Comparison of ENCODE assay signal across 10 mouse cellular contexts in the genomic region with DNA sequence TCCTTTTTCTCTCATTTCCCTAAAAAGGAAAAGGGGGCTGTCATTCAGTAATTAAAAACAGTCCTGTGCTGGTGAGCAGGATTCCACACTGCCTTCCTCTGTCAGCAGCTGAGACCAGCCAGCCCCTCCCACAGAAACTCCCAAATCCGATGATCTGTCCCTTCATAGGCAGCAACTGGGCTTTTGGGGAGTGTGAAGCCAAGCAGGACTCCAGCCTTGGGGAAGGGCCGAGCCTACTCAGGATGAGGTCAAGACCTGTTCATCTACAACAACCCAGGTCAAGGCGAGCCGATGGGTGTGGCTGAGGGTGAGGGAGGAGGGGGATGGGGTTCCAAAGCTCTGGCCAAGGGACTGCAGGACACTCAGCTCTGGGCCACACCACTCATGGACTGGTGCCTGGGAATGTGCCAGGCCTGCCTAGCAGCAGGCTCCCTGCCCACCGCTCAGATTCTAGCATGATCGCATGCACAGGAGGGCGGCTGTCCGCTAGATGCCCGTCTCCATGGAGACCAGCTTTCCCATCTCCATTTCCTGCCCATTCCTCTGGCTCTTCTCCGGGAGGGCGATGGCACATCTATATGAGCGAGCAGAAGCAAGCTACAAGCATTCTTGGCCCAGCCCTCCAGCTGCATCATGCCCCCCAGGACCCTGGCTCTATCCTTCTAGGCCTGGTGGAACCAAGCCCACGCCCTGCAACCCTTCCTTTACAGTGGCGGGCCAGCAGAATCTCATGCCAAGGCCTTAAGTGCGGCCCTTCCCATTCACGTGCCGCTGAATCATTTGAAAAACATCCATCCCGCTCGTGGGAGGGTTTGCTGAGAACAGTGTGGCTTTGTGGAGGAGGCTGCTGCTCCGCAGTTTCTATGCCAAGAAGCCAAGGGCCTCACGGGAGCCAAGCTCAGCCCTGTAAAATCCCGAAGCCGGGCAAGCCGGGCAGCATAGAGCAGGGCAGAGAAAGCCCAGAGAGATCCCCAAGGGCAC. TPM values are rescaled to one million over a fixed set of nuclear protein-coding genes. Genes with fewer than 3 reads are reported as not detected.
DNase-seq lines count a peak whose midpoint lies in the region; ATAC-seq lines count a peak whose summit lies in the region.
"Had no signal": no experiment of that assay in that cellular context is flagged by ENCODE, and none has a peak within 500 bp of the region (broad histone marks: within the 10 kb centered on the region; RNA-seq: fewer than 3 reads in every experiment).

No protein-coding gene starts in this region.

- no peak overlapping the region for H3K9ac ChIP-seq in liver, embryonic 12.5 days
- H3K9ac ChIP-seq in liver, embryonic 11.5 days (ENCODE audit: low read depth, low read length) = no peak overlapping the region
- no peak overlapping the region for H3K9ac ChIP-seq in intestine, embryonic 14.5 days (ENCODE audit: low read length)
- no peak overlapping the region for H3K9ac ChIP-seq in neural tube, embryonic 14.5 days (replicated peaks; ENCODE audit: low read depth, low read length)
- H3K9ac ChIP-seq: liver, embryonic 14.5 days had no signal

- H3K4me3 ChIP-seq in liver, embryonic 12.5 days = no peak overlapping the region
- no peak overlapping the region for H3K4me3 ChIP-seq in liver, embryonic 11.5 days (ENCODE audit: low read depth, low read length)
- H3K4me3 ChIP-seq in intestine, embryonic 14.5 days (ENCODE audit: low read depth, low read length) = no peak overlapping the region
- no peak overlapping the region for H3K4me3 ChIP-seq in neural tube, embryonic 14.5 days (ENCODE audit: low read depth, low read length)

- H3K27ac ChIP-seq in liver, embryonic 12.5 days = no peak overlapping the region
- no peak overlapping the region for H3K27ac ChIP-seq in liver, embryonic 11.5 days (ENCODE audit: low read depth, low read length)
- peak overlapping the region; percentile 17; the same call in 1 of the 2 replicates for H3K27ac ChIP-seq in intestine, embryonic 14.5 days (ENCODE audit: low read depth)
- peak overlapping the region; percentile 75 for H3K27ac ChIP-seq in neural tube, embryonic 14.5 days (ENCODE audit: low read depth, low read length)
- H3K27ac ChIP-seq: liver, embryonic 14.5 days had no signal

- WGBS in liver, embryonic 12.5 days (ENCODE audit: insufficient replicate concordance) = 74% methylated on average over 24 of the region's 24 CpGs
- WGBS in liver, embryonic 11.5 days = 79% methylated on average over 24 of the region's 24 CpGs
- WGBS in intestine, embryonic 14.5 days = 70% methylated on average over 24 of the region's 24 CpGs
- 56% methylated on average over 24 of the region's 24 CpGs for WGBS in neural tube, embryonic 14.5 days

- H3K36me3 ChIP-seq in liver, embryonic 12.5 days = no peaks in the 10 kb centered on the region
- no peaks in the 10 kb centered on the region; the same call in 1 of the 2 replicates for H3K36me3 ChIP-seq in liver, embryonic 11.5 days (ENCODE audit: control insufficient read depth, insufficient read depth, low read length)
- no peaks in the 10 kb centered on the region for H3K36me3 ChIP-seq in intestine, embryonic 14.5 days (ENCODE audit: control insufficient read depth, insufficient read depth, low read length)
- H3K36me3 ChIP-seq in neural tube, embryonic 14.5 days (ENCODE audit: control insufficient read depth, insufficient read depth, low read length) = no peaks in the 10 kb centered on the region

- H3K9me3 ChIP-seq in liver, embryonic 12.5 days (replicated peaks) = no peaks in the 10 kb centered on the region
- H3K9me3 ChIP-seq in liver, embryonic 11.5 days (ENCODE audit: control insufficient read depth, low read length) = no peaks in the 10 kb centered on the region
- H3K9me3 ChIP-seq in intestine, embryonic 14.5 days (ENCODE audit: control insufficient read depth, low read length) = no peaks in the 10 kb centered on the region
- no peaks in the 10 kb centered on the region for H3K9me3 ChIP-seq in neural tube, embryonic 14.5 days (ENCODE audit: control insufficient read depth, low read length)

- peaks cover 13% of the 10 kb centered on the region; the same call in 1 of the 2 replicates for H3K4me1 ChIP-seq in liver, embryonic 12.5 days
- H3K4me1 ChIP-seq in liver, embryonic 11.5 days (replicated peaks; ENCODE audit: control insufficient read depth, insufficient read depth, low read length) = peaks cover 3% of the 10 kb centered on the region
- peaks cover 8% of the 10 kb centered on the region; the same call in 1 of the 2 replicates for H3K4me1 ChIP-seq in intestine, embryonic 14.5 days (replicated peaks; ENCODE audit: control insufficient read depth, insufficient read depth, low read length)
- H3K4me1 ChIP-seq in neural tube, embryonic 14.5 days (ENCODE audit: control insufficient read depth, insufficient read depth, low read length) = peaks cover 21% of the 10 kb centered on the region; the same call in 1 of the 2 replicates

- no peak overlapping the region for H3K4me2 ChIP-seq in liver, embryonic 12.5 days
- H3K4me2 ChIP-seq in liver, embryonic 11.5 days = no peak overlapping the region
- no peak overlapping the region for H3K4me2 ChIP-seq in intestine, embryonic 14.5 days (ENCODE audit: low read length)
- no peak overlapping the region for H3K4me2 ChIP-seq in neural tube, embryonic 14.5 days (ENCODE audit: low read depth, low read length)

- H3K27me3 ChIP-seq in liver, embryonic 12.5 days (replicated peaks) = no peaks in the 10 kb centered on the region
- H3K27me3 ChIP-seq in liver, embryonic 11.5 days (replicated peaks; ENCODE audit: control insufficient read depth, insufficient read depth, low read length) = no peaks in the 10 kb centered on the region
- H3K27me3 ChIP-seq in intestine, embryonic 14.5 days (replicated peaks; ENCODE audit: control insufficient read depth, insufficient read depth, low read length) = no peaks in the 10 kb centered on the region
- H3K27me3 ChIP-seq in neural tube, embryonic 14.5 days (ENCODE audit: control insufficient read depth, insufficient read depth, low read length) = no peaks in the 10 kb centered on the region

- no peak for DNase-seq in liver, embryonic 11.5 days (ENCODE audit: low spot score)
- peak; percentile 60 for DNase-seq in embryo, embryonic 10 days (ENCODE audit: low spot score)
- DNase-seq in gastrocnemius, postnatal 14 days = peak; percentile 81
- DNase-seq in intestine, embryonic 14.5 days (ENCODE audit: low spot score) = no peak
- DNase-seq in left cerebral cortex, postnatal 14 days (ENCODE audit: low spot score in 2 of 2) = peak; percentile 82 to 95

- ATAC-seq in liver, embryonic 12.5 days = peak; percentile 30; the same call in 1 of the 2 replicates
- no peak for ATAC-seq in liver, embryonic 11.5 days (replicated peaks; ENCODE audit: low FRiP score)
- no peak for ATAC-seq in intestine, embryonic 14.5 days (replicated peaks; ENCODE audit: low FRiP score, low TSS enrichment, low read depth)
- ATAC-seq in neural tube, embryonic 14.5 days (ENCODE audit: low read depth) = peak; percentile 78
- ATAC-seq in erythroid progenitor cell, adult 5-6 weeks (replicated peaks; ENCODE audit: low FRiP score, poor library complexity, severe bottlenecking) = no peak

- intact Hi-C loops in gastrocnemius, postnatal 14 days (cut with DNase I; ENCODE audit: low total_unique reads) = no loop called here
- intact Hi-C loops in left cerebral cortex, postnatal 14 days (cut with DNase I) = no loop called here

RNA-seq across cellular contexts. Expression of gene Cep295nl, which starts 15.0 kb away (rescaled TPM):
- 0.08 and 0.11 TPM in 2 replicates for polyA plus RNA-seq in liver, embryonic 12.5 days (2016; fragmentation: Nextera tagmentation; extraction: Ambion mirVana)
- 0.14 TPM in 1 of 2 replicates, not detected in the other for polyA plus RNA-seq in liver, embryonic 11.5 days (2014; fragmentation: Nextera tagmentation; extraction: Ambion mirVana)
- 1 to 10 TPM; 1.3 TPM for total RNA-seq in gastrocnemius, postnatal 14 days (2021)
- 0.61 and 0.69 TPM in 2 replicates for polyA plus RNA-seq in intestine, embryonic 14.5 days (2014; fragmentation: Nextera tagmentation; extraction: Ambion mirVana)
- 1 to 10 TPM; 1.2 to 1.3 TPM for total RNA-seq in left cerebral cortex, postnatal 14 days (2021)
- 0.31 TPM in 1 of 2 replicates, not detected in the other for polyA plus RNA-seq in neural tube, embryonic 14.5 days (2014; fragmentation: Nextera tagmentation; extraction: Ambion mirVana)
- not detected in 2 replicates for total RNA-seq in erythroid progenitor cell, adult 5-6 weeks (2015; ENCODE audit: low replicate concordance)
- total RNA-seq in erythroid progenitor cell, adult 5-6 weeks (2017; ENCODE audit: low replicate concordance) = not detected in 2 replicates
- total RNA-seq: CH12.LX had no signal

RNA-seq across cellular contexts. Expression of gene Timp2, which starts 28.3 kb away (rescaled TPM):
- 8.7 and 9.9 TPM in 2 replicates for polyA plus RNA-seq in liver, embryonic 12.5 days (2016; fragmentation: Nextera tagmentation; extraction: Ambion mirVana)
- polyA plus RNA-seq in liver, embryonic 11.5 days (2014; fragmentation: Nextera tagmentation; extraction: Ambion mirVana) = 17.8 and 18.1 TPM in 2 replicates
- total RNA-seq in gastrocnemius, postnatal 14 days (2021) = 100 to 1,000 TPM; 119 to 133 TPM
- polyA plus RNA-seq in intestine, embryonic 14.5 days (2014; fragmentation: Nextera tagmentation; extraction: Ambion mirVana) = 80.9 and 83.9 TPM in 2 replicates
- total RNA-seq in left cerebral cortex, postnatal 14 days (2021) = 100 to 1,000 TPM; 287 to 330 TPM
- 91.4 and 94.6 TPM in 2 replicates for polyA plus RNA-seq in neural tube, embryonic 14.5 days (2014; fragmentation: Nextera tagmentation; extraction: Ambion mirVana)
- 11.3 and 14.1 TPM in 2 replicates for total RNA-seq in erythroid progenitor cell, adult 5-6 weeks (2015; ENCODE audit: low replicate concordance)
- total RNA-seq in erythroid progenitor cell, adult 5-6 weeks (2017; ENCODE audit: low replicate concordance) = 9.0 and 16.9 TPM in 2 replicates

RNA-seq across cellular contexts. Expression of gene Usp36, which starts 37.2 kb away (rescaled TPM):
- 12.5 and 14.3 TPM in 2 replicates for polyA plus RNA-seq in liver, embryonic 12.5 days (2016; fragmentation: Nextera tagmentation; extraction: Ambion mirVana)
- 19.2 and 20.8 TPM in 2 replicates for polyA plus RNA-seq in liver, embryonic 11.5 days (2014; fragmentation: Nextera tagmentation; extraction: Ambion mirVana)
- 1 to 10 TPM; 9.8 TPM for total RNA-seq in gastrocnemius, postnatal 14 days (2021)
- polyA plus RNA-seq in intestine, embryonic 14.5 days (2014; fragmentation: Nextera tagmentation; extraction: Ambion mirVana) = 18.1 and 18.8 TPM in 2 replicates
- 10 to 100 TPM; 24.8 to 26.3 TPM for total RNA-seq in left cerebral cortex, postnatal 14 days (2021)
- 14.5 and 15.2 TPM in 2 replicates for polyA plus RNA-seq in neural tube, embryonic 14.5 days (2014; fragmentation: Nextera tagmentation; extraction: Ambion mirVana)
- total RNA-seq in erythroid progenitor cell, adult 5-6 weeks (2015; ENCODE audit: low replicate concordance) = 1.4 and 2.9 TPM in 2 replicates
- total RNA-seq in erythroid progenitor cell, adult 5-6 weeks (2017; ENCODE audit: low replicate concordance) = 0.90 and 0.91 TPM in 2 replicates

Comparison
In these comparisons a context has a peak if more than half of its experiments do, and no peak if none do; other contexts are left out.
1. ATAC-seq: peak in liver, embryonic 12.5 days (single experiment) and neural tube, embryonic 14.5 days (single experiment); none in liver, embryonic 11.5 days (single experiment), intestine, embryonic 14.5 days (single experiment) and erythroid progenitor cell, adult 5-6 weeks (single experiment).
2. H3K27ac ChIP-seq: peak in intestine, embryonic 14.5 days (single experiment) and neural tube, embryonic 14.5 days (single experiment); none in liver, embryonic 12.5 days (single experiment) and liver, embryonic 11.5 days (single experiment).
3. DNase-seq: peak in embryo, embryonic 10 days (single experiment), gastrocnemius, postnatal 14 days (single experiment) and left cerebral cortex, postnatal 14 days (2 of 2); none in liver, embryonic 11.5 days (single experiment) and intestine, embryonic 14.5 days (single experiment).